Mouse (Mus musculus) CD8-positive naive resting alpha-beta T cell, adult 57 days (primary cell): Measurements from ENCODE around the gene Gm21748. TPM values are rescaled to one million over a fixed set of nuclear protein-coding genes. Genes with fewer than 3 reads are reported as not detected.

Experiments used
- total RNA-seq: library from RNA; stranded (reverse); gene quantifications from one replicate; pipeline ENCODE4 v1.2.4, GENCODE M21; 2023

Gm21748 gene
- total RNA-seq = not detected

DNA sequence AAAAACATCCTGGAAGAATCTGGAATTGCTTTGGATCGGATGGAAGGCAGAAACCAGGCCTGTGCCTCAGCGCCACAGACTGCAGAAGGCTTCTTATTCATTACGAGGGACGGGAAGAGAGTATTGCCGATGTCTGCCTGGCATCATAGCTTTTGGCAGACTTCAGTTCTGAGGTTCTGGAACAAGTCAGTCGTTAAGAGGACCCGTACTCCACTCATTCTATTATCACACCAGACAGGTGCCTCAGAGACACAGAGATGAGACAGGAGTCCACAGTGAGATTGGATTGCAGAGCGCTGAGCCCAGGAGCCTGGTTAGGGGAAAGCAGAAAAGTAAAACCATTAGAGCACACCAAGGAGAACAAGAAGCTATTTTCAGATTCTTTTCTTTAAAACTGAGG is at the start of gene Gm21748:
Gm21748 (minus strand) TSS at position 101 of the 400 bp plus-strand sequence.

Other genes starting within 250 kb of the Gm21748 start
- not detected for gene Gm21860, start 84.4 kb downstream of the Gm21748 start, total RNA-seq
- not detected for gene Gm47283, start 54.4 kb downstream of the Gm21748 start, total RNA-seq